In genomic region chr5:119480191-119481190, GRCm38 (mm10) we compare ENCODE assay signal across 8 mouse cellular contexts.
DNase-seq lines count a peak whose midpoint lies in the region; ATAC-seq and TF ChIP-seq lines count a peak whose summit lies in the region.

No protein-coding gene starts in this region.

- H3K27me3 ChIP-seq in forebrain, embryonic 14.5 days (replicated peaks; ENCODE audit: control insufficient read depth, insufficient read depth, low read length) = no peaks in the 10 kb centered on the region
- H3K27me3 ChIP-seq in forebrain, embryonic 16.5 days (replicated peaks; ENCODE audit: control insufficient read depth, insufficient read depth, low read length) = 0 out of 2 replicates have a peak, but pooled peaks cover 2% of the 10 kb centered on the region
- H3K27me3 ChIP-seq in stomach, embryonic 14.5 days (ENCODE audit: control insufficient read depth, insufficient read depth, low read length) = no peaks in the 10 kb centered on the region
- H3K27me3 ChIP-seq in stomach, postnatal 0 days (ENCODE audit: control insufficient read depth, insufficient read depth, low read length) = no peaks in the 10 kb centered on the region

- DNase-seq in forebrain, embryonic 14.5 days (ENCODE audit: low spot score) = peak; percentile 31
- DNase-seq in stomach, postnatal 0 days (ENCODE audit: low spot score) = no peak
- peak; percentile 54 to 77 for DNase-seq in left cerebral cortex, postnatal 14 days (ENCODE audit: low spot score in 2 of 2)
- DNase-seq in right cerebral cortex, postnatal 4 days = peak; percentile 12
- no peak for DNase-seq in spleen, adult 12 weeks (ENCODE audit: low spot score)
- no peak for DNase-seq in adipocyte (ENCODE audit: low spot score)

- 49% methylated on average over 28 of the region's 28 CpGs for WGBS in forebrain, embryonic 14.5 days
- 49% methylated on average over 28 of the region's 28 CpGs for WGBS in forebrain, embryonic 16.5 days
- 28% methylated on average over 28 of the region's 28 CpGs for WGBS in stomach, embryonic 14.5 days
- WGBS in stomach, postnatal 0 days = 30% methylated on average over 28 of the region's 28 CpGs

- H3K4me3 ChIP-seq in forebrain, embryonic 14.5 days (ENCODE audit: low read depth, low read length) = no peak overlapping the region
- H3K4me3 ChIP-seq in forebrain, embryonic 16.5 days (replicated peaks; ENCODE audit: low read length) = no peak overlapping the region
- no peak overlapping the region for H3K4me3 ChIP-seq in stomach, embryonic 14.5 days (ENCODE audit: low read depth, low read length)
- no peak overlapping the region for H3K4me3 ChIP-seq in stomach, postnatal 0 days (ENCODE audit: low read depth, low read length)

- no peaks in the 10 kb centered on the region for H3K4me1 ChIP-seq in forebrain, embryonic 14.5 days (ENCODE audit: control insufficient read depth, insufficient read depth, low read length)
- no peaks in the 10 kb centered on the region; the same call in 1 of the 2 replicates for H3K4me1 ChIP-seq in forebrain, embryonic 16.5 days (replicated peaks; ENCODE audit: control insufficient read depth, insufficient read depth, low read length)
- peaks cover 9% of the 10 kb centered on the region; the same call in 1 of the 2 replicates for H3K4me1 ChIP-seq in stomach, embryonic 14.5 days (ENCODE audit: control insufficient read depth, insufficient read depth, low read length)
- H3K4me1 ChIP-seq in stomach, postnatal 0 days (replicated peaks; ENCODE audit: control insufficient read depth, insufficient read depth) = no peaks in the 10 kb centered on the region

- no peak for ATAC-seq in forebrain, embryonic 14.5 days
- no peak for ATAC-seq in forebrain, embryonic 16.5 days
- peak; percentile 33; the same call in 1 of the 2 replicates for ATAC-seq in stomach, embryonic 14.5 days (ENCODE audit: insufficient number of reproducible peaks, insufficient read depth, low FRiP score, low read depth)
- ATAC-seq in stomach, postnatal 0 days (ENCODE audit: low FRiP score, low TSS enrichment) = no peak

- H3K4me2 ChIP-seq in forebrain, embryonic 14.5 days (ENCODE audit: low read length) = no peak overlapping the region
- no peak overlapping the region for H3K4me2 ChIP-seq in forebrain, embryonic 16.5 days (ENCODE audit: low read length)
- no peak overlapping the region for H3K4me2 ChIP-seq in stomach, embryonic 14.5 days (replicated peaks; ENCODE audit: low read depth, low read length)
- no peak overlapping the region for H3K4me2 ChIP-seq in stomach, postnatal 0 days (replicated peaks; ENCODE audit: low read depth)

- no peak overlapping the region for H3K27ac ChIP-seq in forebrain, embryonic 14.5 days (ENCODE audit: low read depth, low read length)
- H3K27ac ChIP-seq in forebrain, embryonic 16.5 days (ENCODE audit: low read length) = no peak overlapping the region
- no peak overlapping the region for H3K27ac ChIP-seq in stomach, embryonic 14.5 days (ENCODE audit: low read length)
- no peak overlapping the region for H3K27ac ChIP-seq in stomach, postnatal 0 days (replicated peaks)

- no peaks in the 10 kb centered on the region for H3K36me3 ChIP-seq in forebrain, embryonic 14.5 days (ENCODE audit: control insufficient read depth, insufficient read depth, low read length)
- H3K36me3 ChIP-seq in forebrain, embryonic 16.5 days (ENCODE audit: control insufficient read depth, insufficient read depth) = no peaks in the 10 kb centered on the region
- no peaks in the 10 kb centered on the region for H3K36me3 ChIP-seq in stomach, embryonic 14.5 days (ENCODE audit: control insufficient read depth, insufficient read depth, low read length)
- H3K36me3 ChIP-seq in stomach, postnatal 0 days (ENCODE audit: control insufficient read depth, insufficient read depth, low read length) = no peaks in the 10 kb centered on the region

- TF ChIP-seq CTCF in stomach, postnatal 0 days (IDR thresholded peaks at IDR 0.05; ENCODE audit: low read depth) = no peak

- H3K9me3 ChIP-seq in forebrain, embryonic 14.5 days (replicated peaks; ENCODE audit: control insufficient read depth, low read length) = no peaks in the 10 kb centered on the region
- H3K9me3 ChIP-seq in forebrain, embryonic 16.5 days (ENCODE audit: control insufficient read depth, low read length) = no peaks in the 10 kb centered on the region
- H3K9me3 ChIP-seq in stomach, embryonic 14.5 days (ENCODE audit: control insufficient read depth, low read depth, low read length) = no peaks in the 10 kb centered on the region
- H3K9me3 ChIP-seq in stomach, postnatal 0 days (ENCODE audit: control insufficient read depth, low read length) = no peaks in the 10 kb centered on the region

- no peak overlapping the region for H3K9ac ChIP-seq in forebrain, embryonic 14.5 days (ENCODE audit: low read length)
- H3K9ac ChIP-seq in forebrain, embryonic 16.5 days (replicated peaks; ENCODE audit: low read depth, low read length) = no peak overlapping the region
- H3K9ac ChIP-seq in stomach, embryonic 14.5 days (replicated peaks; ENCODE audit: low read depth, low read length) = no peak overlapping the region
- H3K9ac ChIP-seq in stomach, postnatal 0 days (ENCODE audit: low read length) = no peak overlapping the region

- intact Hi-C loops in left cerebral cortex, postnatal 14 days (cut with DNase I) = no loop called here

- no peak for TF ChIP-seq EP300 in stomach, postnatal 0 days (optimal IDR thresholded peaks at IDR 0.05)

Comparison
In these comparisons a context has a peak if more than half of its experiments do, and no peak if none do; other contexts are left out.
1. DNase-seq: peak in forebrain, embryonic 14.5 days (single experiment), left cerebral cortex, postnatal 14 days (2 of 2) and right cerebral cortex, postnatal 4 days (single experiment); none in stomach, postnatal 0 days (single experiment), spleen, adult 12 weeks (single experiment) and adipocyte (single experiment).